Mouse (Mus musculus): ENCODE measurements at regions not wholly inside any gene's neighbourhood (a gene's known extent, or its start where the extent isn't known, plus 50 kb on each side); places are given as distances from the start of the nearest gene placed in this dataset.

DNA sequence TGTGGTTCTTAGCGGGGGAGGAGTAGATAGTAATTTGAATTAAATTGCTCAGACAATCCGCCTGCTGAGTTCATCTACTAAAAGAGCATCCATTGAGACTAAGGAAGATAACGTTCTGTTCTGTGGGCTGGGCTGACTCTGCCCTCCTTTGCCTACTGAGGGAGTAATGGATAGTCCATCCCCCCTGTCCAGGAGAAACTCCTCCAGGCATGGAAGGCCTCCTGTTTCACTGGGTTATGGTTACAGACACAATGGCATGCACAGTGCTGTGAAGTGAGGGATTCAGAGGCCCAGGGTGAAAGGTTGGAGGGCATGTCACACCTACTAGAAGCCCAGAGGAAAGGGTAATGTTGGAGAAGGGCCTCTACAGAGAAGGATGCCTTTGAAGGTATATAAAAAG, 287.2 kb upstream of the Xrcc4 start:
- no peak for TF ChIP-seq POLR2A (IDR thresholded peaks at IDR 0.05; ENCODE audit: borderline replicate concordance, extremely low read depth, low read depth, low read length)
- no peak for TF ChIP-seq CTCF (IDR thresholded peaks at IDR 0.05; ENCODE audit: insufficient read depth, low read length)

Measured in lung, adult 2 months (tissue).